Mouse (Mus musculus): ENCODE results near the gene Ddx42. TPM values are rescaled to one million over a fixed set of nuclear protein-coding genes. Genes with fewer than 3 reads are reported as not detected.

The Ddx42 gene
- total RNA-seq (2023), result 10 to 100 TPM; 74.1 to 75.4 TPM

GRCm38 (mm10) chr11:106216730-106217490 is at the start of gene Ddx42:
Gene Ddx42 (plus strand): TSS chr11:106216926.

GRCm38 (mm10) chr11:106202123-106202465 is 14.6 kb upstream of the Ddx42 start, which contains the start of gene Strada:
Gene Strada (minus strand): TSS chr11:106202168.

GRCm38 (mm10) chr11:106215927-106216729 is 598 bp upstream of the Ddx42 start, which contains the start of gene Ccdc47:
Gene Ccdc47 (minus strand): TSS chr11:106216344.

GRCm38 (mm10) chr11:106255685-106256451 is 39.1 kb downstream of the Ddx42 start, which contains the start of the genes Ftsj3 and Psmc5:
Gene Ftsj3 (minus strand): TSS chr11:106256079.
Gene Psmc5 (plus strand): TSS chr11:106256154.

GRCm38 (mm10) chr11:106272644-106273310 is 56.1 kb downstream of the Ddx42 start, which contains the start of gene Smarcd2:
Gene Smarcd2 (minus strand): TSS chr11:106272972.

GRCm38 (mm10) chr11:106276454-106276853 is 59.7 kb downstream of the Ddx42 start, which contains the start of gene Tcam1:
Gene Tcam1 (plus strand): TSS chr11:106276672.

Other genes starting within 250 kb of the Ddx42 start
- gene Ace, start 249.0 kb upstream of the Ddx42 start, total RNA-seq (2023), result under 1 TPM in 1 of 2 experiments, not detected in 1; 0.24 TPM
- not detected for gene Ace3, start 222.3 kb upstream of the Ddx42 start, total RNA-seq (2023)
- gene Kcnh6, start 208.8 kb upstream of the Ddx42 start, total RNA-seq (2023), result under 1 TPM in 1 of 2 experiments, not detected in 1; 0.26 TPM
- gene Dcaf7, start 180.1 kb upstream of the Ddx42 start, total RNA-seq (2023), result 10 to 100 TPM; 78.3 to 84.5 TPM
- 10 to 100 TPM in 1 of 2 experiments, 1 to 10 TPM in 1; 7.7 to 12.7 TPM for gene Taco1, start 150.9 kb upstream of the Ddx42 start, total RNA-seq (2023)
- 100 to 1,000 TPM; 121 to 133 TPM for gene Map3k3, start 132.3 kb upstream of the Ddx42 start, total RNA-seq (2023)
- 10 to 100 TPM in 1 of 2 experiments, 1 to 10 TPM in 1; 4.0 to 15.8 TPM for gene Gm10840, start 56.1 kb upstream of the Ddx42 start, total RNA-seq (2023)
- gene Limd2, start 56.1 kb upstream of the Ddx42 start, total RNA-seq (2023), result 100 to 1,000 TPM; 463 to 554 TPM
- gene Strada, start 14.8 kb upstream of the Ddx42 start, total RNA-seq (2023), result 10 to 100 TPM; 41.1 to 48.4 TPM
- 10 to 100 TPM; 44.7 to 47.6 TPM for gene Ccdc47, start 582 bp upstream of the Ddx42 start, total RNA-seq (2023)
- 10 to 100 TPM; 73.2 to 73.5 TPM for gene Ftsj3, start 39.2 kb downstream of the Ddx42 start, total RNA-seq (2023)
- 10 to 100 TPM; 54.6 to 62.8 TPM for gene Psmc5, start 39.2 kb downstream of the Ddx42 start, total RNA-seq (2023)
- 100 to 1,000 TPM; 164 to 173 TPM for gene Smarcd2, start 56.0 kb downstream of the Ddx42 start, total RNA-seq (2023)
- under 1 TPM in 1 of 2 experiments, not detected in 1; 0.18 TPM for gene Tcam1, start 59.7 kb downstream of the Ddx42 start, total RNA-seq (2023)
- 10 to 100 TPM; 10.4 to 10.9 TPM for gene Gh, start 84.9 kb downstream of the Ddx42 start, total RNA-seq (2023)
- 1,000 to 10,000 TPM; 1,785 to 1,834 TPM for gene Cd79b, start 97.8 kb downstream of the Ddx42 start, total RNA-seq (2023)
- 10 to 100 TPM; 22.0 to 23.5 TPM for gene Scn4a, start 136.4 kb downstream of the Ddx42 start, total RNA-seq (2023)
- gene Prr29, start 148.5 kb downstream of the Ddx42 start, total RNA-seq (2023), result not detected
- gene Icam2, start 171.1 kb downstream of the Ddx42 start, total RNA-seq (2023), result 100 to 1,000 TPM; 104 to 109 TPM